Mouse (Mus musculus): ENCODE data around the gene Dbndd2. TPM values are rescaled to one million over a fixed set of nuclear protein-coding genes. Genes with fewer than 3 reads are reported as not detected.
A peak's percentile ranks its signal among the peaks of the same experiment; 100 is the strongest.

The Dbndd2 gene
- polyA plus RNA-seq, 1 experiment, result 13.1 TPM

- TF ChIP-seq CTCF (IDR thresholded peaks at IDR 0.05; ENCODE audit: borderline replicate concordance, extremely low read depth, insufficient read depth, insufficient read length), result no peak
- no peak for TF ChIP-seq POLR2A (IDR thresholded peaks at IDR 0.05; ENCODE audit: borderline replicate concordance, extremely low read depth, insufficient read depth, insufficient read length, poor library complexity, severe bottlenecking)
- peak; percentile 45 for DNase-seq (ENCODE audit: low read depth)
Observed at GRCm38 (mm10) chr2:164443460-164444000, 42.4 kb upstream of the Dbndd2 start, which contains the start of gene Sdc4. Gene Sdc4 (minus strand): TSS chr2:164443887.

DNA sequence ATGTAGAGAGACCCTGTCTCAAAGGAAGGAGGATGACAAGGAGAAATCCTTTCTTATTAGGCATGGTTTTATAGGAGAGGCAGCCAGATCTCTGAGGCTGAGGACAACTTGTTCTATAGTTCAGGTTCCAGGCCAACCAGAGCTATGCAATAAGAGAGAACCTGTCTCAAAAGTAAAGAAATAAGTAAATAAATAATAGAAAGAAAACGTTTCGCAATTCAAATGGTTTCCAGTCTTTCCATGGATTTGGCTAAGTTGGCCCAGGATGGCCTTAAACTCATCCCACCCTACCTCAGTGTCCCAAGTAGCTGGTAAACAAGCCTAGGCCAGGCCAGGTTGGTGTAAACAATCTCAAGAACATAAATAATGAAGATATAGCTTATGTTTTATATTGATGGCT lies 41.2 kb upstream of the Dbndd2 start:
- DNase-seq (ENCODE audit: low read depth), result no peak
- TF ChIP-seq CTCF (IDR thresholded peaks at IDR 0.05; ENCODE audit: borderline replicate concordance, extremely low read depth, insufficient read depth, insufficient read length), result no peak
- TF ChIP-seq POLR2A (IDR thresholded peaks at IDR 0.05; ENCODE audit: borderline replicate concordance, extremely low read depth, insufficient read depth, insufficient read length, poor library complexity, severe bottlenecking), result no peak

GRCm38 (mm10) chr2:164445399-164446085 lies 40.4 kb upstream of the Dbndd2 start:
- no peak for DNase-seq (ENCODE audit: low read depth)
- TF ChIP-seq POLR2A (IDR thresholded peaks at IDR 0.05; ENCODE audit: borderline replicate concordance, extremely low read depth, insufficient read depth, insufficient read length, poor library complexity, severe bottlenecking) (no peak), CTCF (IDR thresholded peaks at IDR 0.05; ENCODE audit: borderline replicate concordance, extremely low read depth, insufficient read depth, insufficient read length) (no peak)

- TF ChIP-seq CTCF (IDR thresholded peaks at IDR 0.05; ENCODE audit: borderline replicate concordance, extremely low read depth, insufficient read depth, insufficient read length) (no peak), POLR2A (IDR thresholded peaks at IDR 0.05; ENCODE audit: borderline replicate concordance, extremely low read depth, insufficient read depth, insufficient read length, poor library complexity, severe bottlenecking) (no peak)
- no peak for DNase-seq (ENCODE audit: low read depth)
Observed at GRCm38 (mm10) chr2:164446086-164446469, 39.8 kb upstream of the Dbndd2 start.

DNA sequence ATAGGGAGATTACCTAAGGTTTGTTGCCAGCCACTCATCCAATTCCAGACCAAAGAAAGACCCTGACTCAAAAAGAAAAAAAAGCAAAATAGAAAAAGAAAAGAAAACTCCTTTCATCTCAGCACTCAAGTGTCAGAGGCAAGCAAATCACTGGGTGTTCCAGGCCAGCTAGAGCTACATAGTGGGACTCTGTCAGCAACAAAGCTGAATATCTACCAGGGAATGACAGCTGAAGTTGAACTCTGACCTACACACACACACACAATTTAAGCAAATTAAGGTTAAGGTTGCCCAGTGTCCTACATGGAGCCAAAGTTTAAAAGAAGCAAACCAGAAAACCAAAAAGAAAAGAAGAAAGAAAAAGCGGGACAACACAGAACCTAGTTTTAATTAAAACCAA lies 37.8 kb upstream of the Dbndd2 start:
- TF ChIP-seq CTCF (IDR thresholded peaks at IDR 0.05; ENCODE audit: borderline replicate concordance, extremely low read depth, insufficient read depth, insufficient read length) (no peak), POLR2A (IDR thresholded peaks at IDR 0.05; ENCODE audit: borderline replicate concordance, extremely low read depth, insufficient read depth, insufficient read length, poor library complexity, severe bottlenecking) (no peak)
- no peak for DNase-seq (ENCODE audit: low read depth)

- DNase-seq (ENCODE audit: low read depth), result no peak
- no peak for TF ChIP-seq POLR2A (IDR thresholded peaks at IDR 0.05; ENCODE audit: borderline replicate concordance, extremely low read depth, insufficient read depth, insufficient read length, poor library complexity, severe bottlenecking)
- TF ChIP-seq CTCF (IDR thresholded peaks at IDR 0.05; ENCODE audit: borderline replicate concordance, extremely low read depth, insufficient read depth, insufficient read length), result no peak
Observed at GRCm38 (mm10) chr2:164448921-164449320, 37.0 kb upstream of the Dbndd2 start.

- TF ChIP-seq POLR2A (IDR thresholded peaks at IDR 0.05; ENCODE audit: borderline replicate concordance, extremely low read depth, insufficient read depth, insufficient read length, poor library complexity, severe bottlenecking) (no peak), CTCF (IDR thresholded peaks at IDR 0.05; ENCODE audit: borderline replicate concordance, extremely low read depth, insufficient read depth, insufficient read length) (no peak)
- no peak for DNase-seq (ENCODE audit: low read depth)
Observed at GRCm38 (mm10) chr2:164449341-164450042, 36.4 kb upstream of the Dbndd2 start.

DNA sequence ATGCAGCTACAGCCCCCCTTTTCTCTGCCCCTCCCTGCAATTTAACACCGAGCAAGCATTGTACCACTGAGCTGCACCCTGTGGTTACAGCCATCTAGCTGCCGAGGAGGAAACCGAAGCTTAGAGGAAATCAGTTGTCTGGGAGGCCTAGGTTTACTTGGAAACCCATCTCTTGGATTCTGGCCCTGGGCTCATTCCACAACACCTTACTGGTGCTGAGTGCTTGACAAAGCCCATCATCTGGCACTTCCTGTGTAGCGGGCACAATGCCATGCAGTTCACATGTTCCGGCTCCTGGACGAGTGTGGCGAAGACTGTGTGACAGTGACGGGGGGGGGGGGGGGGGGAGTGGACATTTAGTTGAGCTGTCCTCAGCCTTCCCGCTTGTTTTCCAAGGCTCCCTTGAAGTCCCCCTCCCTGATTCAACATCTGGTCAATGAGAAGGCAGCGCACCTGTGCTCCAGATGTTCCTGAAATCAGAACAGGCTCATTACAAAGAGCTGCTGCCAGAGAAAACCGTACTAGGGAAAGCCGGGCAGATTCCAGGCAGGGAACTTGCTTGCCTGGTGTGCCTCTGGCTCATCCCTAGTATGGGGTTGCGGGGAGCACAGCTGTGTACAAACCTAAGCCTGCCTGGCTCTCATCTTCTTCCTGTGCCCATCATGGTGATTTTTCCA lies 33.8 kb upstream of the Dbndd2 start:
- no peak for DNase-seq (ENCODE audit: low read depth)
- TF ChIP-seq CTCF (IDR thresholded peaks at IDR 0.05; ENCODE audit: borderline replicate concordance, extremely low read depth, insufficient read depth, insufficient read length), result no peak
- no peak for TF ChIP-seq POLR2A (IDR thresholded peaks at IDR 0.05; ENCODE audit: borderline replicate concordance, extremely low read depth, insufficient read depth, insufficient read length, poor library complexity, severe bottlenecking)

- TF ChIP-seq CTCF (IDR thresholded peaks at IDR 0.05; ENCODE audit: borderline replicate concordance, extremely low read depth, insufficient read depth, insufficient read length), result no peak
- no peak for DNase-seq (ENCODE audit: low read depth)
Observed at GRCm38 (mm10) chr2:164453047-164453757, 32.7 kb upstream of the Dbndd2 start.

GRCm38 (mm10) chr2:164453887-164454500 lies 31.9 kb upstream of the Dbndd2 start:
- DNase-seq (ENCODE audit: low read depth), result no peak
- TF ChIP-seq POLR2A (IDR thresholded peaks at IDR 0.05; ENCODE audit: borderline replicate concordance, extremely low read depth, insufficient read depth, insufficient read length, poor library complexity, severe bottlenecking) (no peak), CTCF (IDR thresholded peaks at IDR 0.05; ENCODE audit: borderline replicate concordance, extremely low read depth, insufficient read depth, insufficient read length) (no peak)
